Mouse (Mus musculus) gastrocnemius, postnatal 14 days (tissue): ENCODE results near the gene Ptpn4. TPM values are rescaled to one million over a fixed set of nuclear protein-coding genes. Genes with fewer than 3 reads are reported as not detected.

Experiments used
- DNase-seq: peaks from one replicate; pipeline ENCODE4 v3.0.0; 2021; ENCODE audit warnings: mixed read lengths
- intact Hi-C: fragments of 180-260 bp; cut with DNase I; formaldehyde crosslinking; loops from one replicate; pipeline ENCODE4 v1.15.1; 2025; ENCODE audit warnings: low total_unique reads
- total RNA-seq, 2 experiments: library from RNA; stranded (reverse); gene quantifications; 2 replicates each; pipeline ENCODE4 v1.2.3; 2021

Ptpn4 gene
- total RNA-seq, 2 experiments from 2014 or later = 19.2 to 28.4 TPM

DNA sequence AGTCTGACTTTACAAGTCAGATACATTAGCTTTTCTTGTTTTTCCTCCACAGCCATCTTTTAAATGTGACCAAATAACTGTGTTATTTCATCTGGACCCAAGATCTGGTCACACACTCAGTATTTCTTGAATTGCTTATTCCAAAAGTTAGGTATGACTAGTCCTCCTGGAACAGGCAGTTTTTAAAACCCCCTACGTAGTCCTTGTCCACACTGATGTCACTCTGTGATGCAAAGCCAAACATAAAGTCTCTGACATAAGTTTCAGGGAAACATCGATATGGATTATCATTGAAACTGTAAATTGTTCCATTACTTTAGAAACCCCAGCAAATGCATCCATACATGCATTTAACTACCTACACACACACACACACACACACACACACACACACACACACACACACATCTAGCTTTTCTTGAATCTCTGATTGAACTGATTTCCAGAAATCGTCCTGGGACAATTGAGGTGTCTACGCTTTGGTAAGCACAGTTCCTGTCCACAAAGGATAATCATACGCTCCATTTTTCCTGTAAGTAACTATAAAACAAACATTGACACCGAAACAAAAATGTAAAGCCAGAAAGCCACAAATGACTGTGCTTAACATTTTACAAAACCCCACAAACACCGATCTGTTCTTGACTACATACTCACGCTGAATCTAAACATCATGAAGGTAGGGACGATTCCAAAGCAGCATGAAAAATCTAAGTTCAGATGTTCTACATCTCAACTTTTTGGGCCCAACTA lies 1.5 kb downstream of the Ptpn4 start:
- no peak for DNase-seq
- intact Hi-C loops = loop anchor here (5.0 kb wide), 1 partner anchor 56 kb away; no protein-coding TSS in a partner anchor

DNA sequence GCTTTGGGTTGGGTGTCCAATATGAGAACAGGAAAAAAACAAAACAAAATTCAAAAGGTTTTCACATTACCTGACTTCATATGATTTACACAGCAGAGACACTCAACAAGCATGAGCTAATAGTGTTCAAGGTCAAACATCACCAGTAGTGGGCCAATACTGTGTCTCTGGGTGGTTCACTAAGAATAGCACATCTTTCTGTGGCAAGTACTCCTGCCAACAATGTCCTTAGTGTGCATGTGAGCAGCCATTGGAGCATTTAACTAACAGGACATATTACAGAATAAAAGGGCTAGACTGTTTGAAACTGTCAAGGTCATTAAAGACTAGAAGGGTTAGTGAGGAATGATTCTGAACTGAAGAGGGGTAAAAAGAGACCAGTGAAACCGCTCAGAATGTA lies 9.3 kb downstream of the Ptpn4 start:
- intact Hi-C loops = no loop called here
- DNase-seq = no peak

DNA sequence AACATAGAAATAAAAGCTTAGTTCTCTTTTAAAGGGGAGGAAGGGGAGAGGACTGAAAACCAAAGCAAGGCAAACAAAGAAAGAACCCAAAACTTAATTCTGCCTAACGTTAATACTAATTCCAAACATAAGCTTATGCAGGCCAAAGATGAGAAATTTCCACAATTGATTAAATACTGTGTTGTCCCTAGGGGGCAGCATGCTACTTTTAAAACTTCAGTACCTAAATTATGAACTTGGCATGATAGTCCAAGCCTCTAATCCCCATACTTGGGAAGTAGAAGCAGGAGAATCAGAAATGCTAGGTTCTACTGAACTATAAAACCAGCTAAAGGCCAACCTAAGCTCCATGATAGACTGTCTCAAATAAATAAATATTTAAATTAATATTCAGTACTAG lies 18.7 kb downstream of the Ptpn4 start:
- DNase-seq = no peak
- intact Hi-C loops = no loop called here

DNA sequence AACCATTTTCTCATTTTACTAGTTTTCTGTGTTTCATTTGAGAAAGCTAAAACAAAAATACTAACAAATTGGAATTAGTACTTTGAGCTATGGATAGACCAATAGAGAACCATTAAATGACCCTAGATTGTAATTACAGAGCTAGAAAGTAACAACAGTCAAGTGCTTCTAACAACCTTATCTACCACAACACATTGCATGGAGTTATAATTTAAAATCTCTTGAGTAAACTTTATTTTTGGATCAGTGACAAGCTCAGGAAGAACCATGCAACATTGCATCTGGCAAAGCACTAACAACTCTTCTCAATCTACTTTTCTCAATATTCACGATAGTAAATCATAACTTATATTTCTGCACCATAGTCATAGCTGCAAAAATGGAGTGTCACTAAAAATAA lies 29.7 kb downstream of the Ptpn4 start:
- intact Hi-C loops = no loop called here
- no peak for DNase-seq

DNA sequence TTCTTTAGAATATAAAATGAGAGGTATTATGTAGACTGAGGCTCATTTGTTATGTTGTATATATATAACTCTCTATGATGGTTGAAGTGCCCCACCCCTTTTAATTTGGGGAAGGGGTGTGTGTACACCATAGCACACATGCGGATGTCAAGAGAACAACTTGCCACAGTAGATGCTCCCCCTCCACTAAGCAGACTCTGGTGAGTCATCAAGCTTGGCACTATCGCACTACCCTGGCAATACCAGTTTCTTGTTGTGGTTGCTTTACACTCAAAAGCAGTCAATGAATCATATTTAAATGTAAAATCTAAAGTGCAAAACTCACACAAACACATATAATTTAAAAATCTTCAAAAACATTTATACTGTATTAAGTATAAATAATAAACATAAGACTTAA lies 31.4 kb downstream of the Ptpn4 start:
- DNase-seq = no peak
- intact Hi-C loops = no loop called here

DNA sequence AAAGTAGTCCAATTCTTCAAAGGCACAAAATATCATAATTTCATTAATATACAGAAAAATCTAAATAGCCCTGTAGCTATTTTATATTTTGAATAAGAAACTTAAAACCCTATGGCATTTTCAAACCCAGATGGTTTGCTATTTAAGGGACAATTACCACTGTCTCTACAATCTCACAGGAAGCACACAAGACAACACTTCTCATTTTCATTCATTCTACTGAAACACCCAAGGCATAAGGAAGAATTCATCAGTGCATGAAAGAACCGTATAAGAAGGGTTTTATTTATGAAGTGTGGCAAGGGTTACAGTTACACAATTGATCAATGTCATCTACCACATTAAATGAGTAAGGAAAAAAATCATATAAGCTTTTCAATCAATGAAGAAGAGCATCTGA lies 32.8 kb downstream of the Ptpn4 start:
- DNase-seq = no peak
- intact Hi-C loops = no loop called here

DNA sequence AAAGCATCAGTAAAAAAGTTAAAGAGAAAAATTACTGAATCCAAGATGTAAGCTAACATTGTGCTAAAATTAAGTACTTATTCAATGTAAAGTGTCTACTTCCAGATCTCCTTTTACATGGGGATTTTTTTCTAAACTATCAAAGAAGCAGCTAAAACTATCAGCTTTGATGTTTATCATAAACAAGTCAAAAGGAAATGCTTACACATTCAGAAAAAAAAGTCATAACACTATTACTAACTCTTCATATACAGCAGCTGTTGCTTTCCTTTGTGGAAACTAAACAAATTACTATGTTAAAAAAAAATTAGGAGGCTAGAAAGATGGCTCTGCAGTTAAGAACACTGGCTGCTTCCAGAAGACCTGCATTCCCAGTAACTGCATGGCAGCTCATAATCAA lies 42.2 kb downstream of the Ptpn4 start:
- DNase-seq = no peak
- intact Hi-C loops = no loop called here

DNA sequence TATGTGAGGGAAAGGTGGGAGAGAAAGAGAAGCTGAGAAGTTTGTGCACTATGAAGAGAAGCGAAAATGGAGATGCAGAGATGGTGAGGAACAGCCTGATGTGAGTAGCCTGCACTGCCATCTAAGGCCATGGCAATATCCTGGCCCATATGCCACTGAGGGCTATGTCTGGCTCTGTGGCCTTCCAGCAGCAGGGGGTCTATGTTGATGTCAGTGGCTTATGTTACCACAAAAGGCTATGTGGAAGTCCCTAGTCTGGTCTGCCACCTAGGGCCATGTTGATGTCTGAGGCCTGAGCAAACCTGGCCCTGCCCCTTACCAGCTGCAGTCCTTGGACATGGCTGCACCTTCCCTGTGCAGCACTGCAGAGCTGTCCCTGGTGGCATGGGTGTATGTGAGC lies 43.1 kb downstream of the Ptpn4 start:
- no peak for DNase-seq
- intact Hi-C loops = no loop called here

DNA sequence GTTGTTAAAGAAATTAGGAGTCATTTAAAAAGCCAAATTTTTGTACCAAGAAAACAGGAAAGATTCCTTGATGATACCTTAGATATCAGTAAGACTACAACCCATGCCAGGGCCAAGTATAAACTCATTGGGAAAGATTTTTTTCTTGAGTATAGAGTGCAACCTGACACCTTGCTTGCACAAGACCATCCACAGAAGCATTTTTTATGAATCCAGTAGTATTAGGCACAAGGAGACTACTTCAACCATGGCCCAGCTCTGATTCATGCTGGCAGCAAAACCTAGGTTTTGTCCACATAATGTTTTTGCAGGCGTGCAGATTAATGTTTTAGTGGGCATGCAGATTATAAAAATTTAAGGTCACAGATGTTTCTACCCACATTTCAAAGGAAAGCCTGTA lies 46.8 kb downstream of the Ptpn4 start:
- DNase-seq = no peak
- intact Hi-C loops = no loop called here

DNA sequence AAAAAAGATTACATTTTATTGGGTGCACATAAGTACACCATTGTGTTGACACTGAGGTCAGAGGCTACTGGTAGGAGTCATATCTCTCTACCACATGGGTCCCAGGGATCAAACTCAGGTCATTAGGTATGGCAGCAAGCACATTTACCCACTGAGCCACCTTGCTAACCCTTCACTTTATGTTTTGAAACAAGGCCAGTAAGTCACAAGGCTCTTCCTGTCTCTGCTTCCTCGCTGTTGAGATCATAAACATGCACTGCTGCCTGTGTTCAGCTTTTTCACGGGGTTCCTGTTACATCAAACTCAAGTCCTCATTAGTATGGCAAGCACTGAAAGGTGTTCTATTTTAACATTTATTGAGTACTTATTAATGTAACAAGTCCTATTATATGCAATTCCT lies 61.5 kb downstream of the Ptpn4 start:
- intact Hi-C loops = no loop called here
- no peak for DNase-seq

DNA sequence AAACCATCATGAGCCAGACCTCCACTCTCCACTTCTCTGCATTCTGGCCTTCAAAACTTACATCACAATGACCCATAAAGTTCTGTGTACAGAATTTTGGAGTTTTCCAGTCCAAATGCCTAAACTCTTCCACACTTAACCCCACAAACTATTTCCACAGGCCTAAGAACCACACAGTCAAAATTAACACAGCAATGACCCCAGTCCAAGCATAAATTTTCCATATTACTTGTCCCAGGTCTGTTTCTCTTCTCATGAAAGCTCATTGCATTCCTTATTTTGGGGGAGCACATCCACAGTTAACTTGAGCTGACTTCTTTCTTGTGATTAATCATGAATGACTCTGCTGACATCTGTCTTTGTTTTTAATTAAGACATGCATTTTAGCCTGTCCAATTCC lies 101.7 kb downstream of the Ptpn4 start:
- intact Hi-C loops = no loop called here
- DNase-seq = no peak

DNA sequence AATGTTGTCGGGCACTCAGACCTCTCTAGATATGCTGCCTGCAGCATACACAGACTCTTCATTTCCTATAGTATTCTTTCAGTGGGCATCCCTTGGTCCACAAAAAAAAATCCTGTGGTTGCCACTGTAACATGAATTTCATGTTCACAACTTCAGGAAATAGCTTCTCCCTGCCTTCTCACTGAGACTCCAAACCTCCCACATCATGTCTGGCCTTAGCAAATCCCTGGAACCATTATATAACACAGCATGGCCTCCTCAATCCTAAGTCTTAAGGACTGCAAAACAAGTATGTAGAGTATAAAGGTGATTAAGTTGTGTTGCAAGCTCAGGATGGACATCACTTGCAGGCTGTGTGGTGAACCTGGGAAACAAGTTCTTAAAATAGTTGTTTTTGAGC lies 102.6 kb downstream of the Ptpn4 start:
- intact Hi-C loops = no loop called here

DNA sequence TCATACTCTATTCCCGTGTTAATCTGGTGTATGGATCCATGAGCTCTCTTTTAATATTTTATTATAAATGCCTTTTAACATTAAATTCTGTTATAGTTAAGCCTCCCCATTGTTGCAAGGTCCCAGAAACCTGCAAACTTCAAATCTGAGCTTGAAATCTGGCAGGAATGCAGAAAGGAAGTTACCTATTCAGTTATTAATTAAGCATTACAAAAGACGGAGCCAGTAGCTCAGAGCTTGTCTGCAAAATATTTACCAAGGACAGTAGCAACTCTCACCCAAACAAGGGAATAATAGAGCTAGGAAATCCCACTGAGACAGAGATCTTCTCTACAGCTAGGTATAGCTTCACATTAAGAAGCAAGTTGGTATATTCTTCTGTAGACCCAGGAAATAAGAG lies 106.2 kb downstream of the Ptpn4 start:
- DNase-seq = no peak
- intact Hi-C loops = no loop called here

More for the DNA sequence above, 102.6 kb downstream of the Ptpn4 start:
- no peak for DNase-seq

DNA sequence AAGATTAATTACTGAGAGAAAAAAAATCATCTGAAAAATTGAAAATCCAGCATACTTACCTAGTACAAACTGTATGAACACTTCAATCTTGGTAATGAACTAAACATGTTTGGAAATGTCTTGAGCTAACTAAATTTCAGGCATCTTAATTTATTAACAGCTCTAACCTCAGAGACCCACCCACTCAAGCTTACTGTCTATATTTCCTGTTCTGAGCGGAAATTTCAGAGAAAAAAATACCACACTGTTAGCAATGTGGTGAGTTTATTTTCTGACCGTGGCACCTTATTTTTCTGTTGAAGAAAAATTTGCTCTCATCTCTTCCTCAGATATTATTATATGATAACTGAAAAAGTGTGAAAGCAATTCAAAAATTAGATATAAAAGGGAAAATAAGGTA lies 124.4 kb downstream of the Ptpn4 start:
- intact Hi-C loops = no loop called here
- no peak for DNase-seq

DNA sequence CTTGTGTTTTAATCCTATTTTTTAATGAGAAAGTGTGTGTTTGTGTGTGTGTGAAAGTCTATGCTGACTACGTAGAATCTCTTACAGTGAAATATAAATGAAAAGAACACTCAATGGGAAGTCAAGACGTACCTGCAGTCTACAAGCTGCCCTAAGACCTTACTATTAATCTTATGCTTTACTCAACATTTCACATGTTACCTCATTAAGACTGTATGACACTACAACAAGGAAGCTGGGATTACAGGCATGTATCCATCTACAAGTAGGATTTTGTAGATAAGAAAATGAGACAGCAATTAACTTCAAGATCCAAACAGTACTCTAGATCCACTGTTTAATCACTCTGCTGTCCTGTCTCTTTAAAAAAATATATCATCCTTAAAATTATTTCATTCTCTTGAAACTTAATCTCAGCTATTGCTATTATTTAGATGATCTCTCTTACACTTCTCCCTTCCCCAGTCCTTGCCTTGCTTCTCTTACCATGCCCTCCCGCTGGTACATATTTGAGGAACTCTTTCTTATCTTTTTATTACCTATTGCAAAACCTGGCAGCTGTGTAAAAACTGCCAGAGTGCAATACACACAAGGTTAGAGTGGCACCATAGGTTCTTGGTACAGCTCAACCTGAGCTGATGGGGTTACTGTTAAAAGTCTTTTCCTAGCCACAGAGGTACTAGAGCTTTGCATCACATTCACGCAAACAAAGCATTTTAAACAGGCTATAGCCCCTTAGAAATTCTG lies 130.8 kb downstream of the Ptpn4 start:
- intact Hi-C loops = no loop called here

DNA sequence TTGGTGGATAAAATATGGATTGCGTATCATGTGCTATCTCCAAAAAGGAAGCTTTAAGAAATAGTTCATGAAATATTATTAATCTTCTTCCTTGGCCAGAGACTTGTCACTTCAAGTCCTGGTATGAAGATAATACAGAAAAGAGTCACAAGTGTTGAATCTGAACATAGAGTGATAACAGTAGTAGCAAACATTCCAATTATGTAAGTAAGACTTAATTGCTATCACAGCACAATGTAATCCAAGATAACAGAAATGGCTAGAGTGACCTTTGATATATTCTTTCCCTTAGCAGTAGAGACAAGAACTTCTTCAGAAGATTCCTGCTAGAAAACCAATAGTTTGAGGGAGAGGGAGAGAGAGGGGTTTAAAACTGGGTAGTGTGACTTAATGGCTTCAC lies 140.6 kb downstream of the Ptpn4 start:
- no peak for DNase-seq
- intact Hi-C loops = no loop called here

More for the DNA sequence above, 130.8 kb downstream of the Ptpn4 start:
- no peak for DNase-seq

DNA sequence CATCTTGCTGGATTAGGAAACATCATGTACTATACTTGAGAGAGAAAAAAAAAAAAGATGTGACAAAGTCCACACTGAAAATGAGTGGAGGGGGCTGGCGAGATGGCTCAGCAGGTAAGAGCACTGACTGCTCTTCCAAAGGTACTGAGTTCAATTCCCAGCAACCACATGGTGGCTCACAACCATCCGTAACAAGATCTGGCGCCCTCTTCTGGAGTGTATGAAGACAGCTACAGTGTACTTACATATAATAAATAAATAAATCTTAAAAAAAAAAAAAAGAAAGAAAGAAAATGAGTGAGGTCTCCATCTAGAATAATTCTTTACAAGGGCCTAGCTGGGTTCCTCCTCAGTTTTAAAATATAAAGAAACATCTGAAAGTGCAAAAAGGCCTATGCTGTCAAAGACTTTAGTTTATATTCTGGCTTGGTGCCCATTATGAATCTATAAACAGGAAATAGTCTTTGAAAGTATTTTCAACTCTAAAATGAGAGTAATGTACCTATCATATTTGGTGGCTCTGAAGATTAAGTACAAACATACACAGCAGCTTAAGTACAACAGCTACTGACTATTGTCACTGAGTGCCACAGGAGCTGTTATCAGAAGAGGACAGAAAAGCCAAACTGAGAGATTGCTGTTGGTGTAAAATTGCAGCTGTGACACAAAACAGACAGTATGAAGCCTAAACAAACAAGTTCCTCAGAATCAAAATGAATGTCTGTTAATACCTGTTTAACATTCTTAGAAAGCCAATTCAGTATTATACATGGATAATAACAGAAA lies 151.4 kb downstream of the Ptpn4 start:
- intact Hi-C loops = no loop called here
- DNase-seq = no peak

DNA sequence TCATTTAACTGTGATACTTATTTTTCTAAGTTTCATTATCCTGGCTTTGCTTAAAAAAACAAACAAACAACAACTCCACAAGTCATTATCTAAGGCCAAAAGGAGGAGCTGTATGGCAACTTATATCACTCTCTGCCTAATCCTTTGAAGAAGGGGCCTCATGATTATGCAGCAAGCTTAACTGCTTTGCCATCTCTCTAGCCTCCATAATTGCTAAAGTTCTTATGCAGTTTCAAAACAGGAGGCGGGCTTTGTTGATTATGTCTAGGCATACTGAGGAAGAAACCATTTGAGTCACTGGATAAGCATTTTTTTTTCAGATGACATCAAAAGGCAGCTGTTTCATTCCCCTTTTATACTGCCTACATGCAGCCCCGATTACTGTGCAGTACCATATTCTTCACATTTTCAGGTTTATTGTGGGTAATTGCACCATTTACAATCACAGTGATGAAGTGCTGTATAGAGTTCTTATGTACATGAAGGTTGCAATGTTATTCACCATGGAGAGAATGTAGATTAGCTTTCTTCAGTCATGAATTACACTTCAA lies 155.7 kb downstream of the Ptpn4 start:
- intact Hi-C loops = no loop called here

DNA sequence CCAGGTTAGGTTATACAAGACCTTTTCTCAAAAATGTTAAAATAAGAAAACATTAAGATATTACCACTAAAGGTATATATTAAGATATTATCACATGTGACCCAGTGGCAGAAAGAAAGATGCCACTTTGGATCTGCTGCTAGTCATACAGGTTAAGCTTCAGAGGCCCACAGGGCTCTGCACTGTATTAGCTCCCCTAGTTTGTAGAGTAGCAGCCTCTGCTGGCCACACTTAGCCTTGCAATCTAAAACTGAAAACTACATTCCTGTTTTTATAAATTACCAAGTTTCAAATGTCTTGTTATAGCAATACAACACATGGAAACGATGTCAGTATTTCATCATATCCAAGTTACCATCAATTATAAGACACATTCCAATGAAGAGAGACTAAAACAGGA lies 162.4 kb downstream of the Ptpn4 start:
- DNase-seq = peak; percentile 18
- intact Hi-C loops = loop anchor here (5.0 kb wide), 1 partner anchor 128 kb away; no protein-coding TSS in a partner anchor

More for the DNA sequence above, 155.7 kb downstream of the Ptpn4 start:
- DNase-seq = no peak

DNA sequence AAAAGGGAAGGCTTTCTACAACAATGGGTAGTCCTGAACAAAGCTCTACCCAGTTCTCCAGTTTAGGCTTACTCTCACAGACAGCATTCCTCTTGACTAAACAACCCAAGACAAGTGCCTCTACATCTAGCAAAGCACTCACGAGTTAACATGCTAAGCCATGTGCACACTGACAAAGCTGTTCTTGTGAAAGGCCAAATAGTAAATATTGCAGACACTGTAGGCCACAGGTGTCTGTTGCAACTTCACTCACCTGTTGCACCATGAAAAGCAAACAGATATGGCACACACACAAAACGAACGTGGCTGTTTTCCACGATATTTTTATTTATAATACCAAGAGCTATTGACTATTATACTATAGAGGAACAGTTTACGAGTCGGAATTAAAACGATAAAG lies 170.5 kb downstream of the Ptpn4 start:
- DNase-seq = no peak
- intact Hi-C loops = no loop called here
